Mouse (Mus musculus) kidney, postnatal 0 days (tissue): ENCODE results near the gene Aldh2. TPM values are rescaled to one million over a fixed set of nuclear protein-coding genes. Genes with fewer than 3 reads are reported as not detected.

Experiments used
- ATAC-seq: fragments of 200-750 bp; cut with Nextera tagmentation; replicated peaks from 2 replicates; pipeline ENCODE4 v1.8.0; 2017; ENCODE audit warnings: low read depth, moderate number of reproducible peaks, moderate TSS enrichment, moderate library complexity; ENCODE audit not compliant: low FRiP score
- DNase-seq: peaks from one replicate; pipeline ENCODE4 v3.0.0-alpha.2; 2016; ENCODE audit warnings: low spot score
- H3K27ac ChIP-seq: fragments of 300-500 bp; sonication (generic); 2 replicates; pipeline ENCODE4 v1.5.1; 2014; ENCODE audit warnings: mild to moderate bottlenecking
- H3K27me3 ChIP-seq: fragments of 300-500 bp; sonication (generic); 2 replicates; pipeline ENCODE4 v1.6.1; 2014; ENCODE audit warnings: low read length, mixed read lengths; ENCODE audit not compliant: insufficient read depth
- H3K36me3 ChIP-seq: fragments of 300-500 bp; sonication (generic); 2 replicates; pipeline ENCODE4 v1.6.1; 2014; ENCODE audit warnings: low read length, mixed read lengths; ENCODE audit not compliant: insufficient read depth
- H3K4me1 ChIP-seq: fragments of 300-500 bp; sonication (generic); replicated peaks from 2 replicates; pipeline ENCODE4 v1.6.1; 2014; ENCODE audit warnings: antibody characterized with exemption, low read length, mixed read lengths; ENCODE audit not compliant: insufficient read depth
- H3K4me2 ChIP-seq: fragments of 300-500 bp; sonication (generic); 2 replicates; pipeline ENCODE4 v1.6.1; 2014; ENCODE audit warnings: mild to moderate bottlenecking, low read length, moderate library complexity, mixed read lengths
- H3K4me3 ChIP-seq: fragments of 300-500 bp; sonication (generic); replicated peaks from 2 replicates; pipeline ENCODE4 v1.5.1; 2014; ENCODE audit warnings: low read depth, low read length
- H3K9ac ChIP-seq: fragments of 300-500 bp; sonication (generic); 2 replicates; pipeline ENCODE4 v1.6.1; 2014; ENCODE audit warnings: low read depth, low read length
- H3K9me3 ChIP-seq: fragments of 300-500 bp; sonication (generic); replicated peaks from 2 replicates; pipeline ENCODE4 v1.6.1; 2016; ENCODE audit warnings: low read length, inconsistent platforms, mixed read lengths
- CTCF ChIP-seq: IDR thresholded peaks from 2 replicates; pipeline ENCODE4 v1.5.1; 2016; ENCODE audit warnings: antibody characterized with exemption, low read depth, mild to moderate bottlenecking, moderate library complexity
- WGBS: fragments of 180-500 bp; shearing (Covaris S2); extraction: QIAGEN DNeasy Blood & Tissue Kit; methylation state at CpG from one replicate; pipeline ENCODE4 v1.1.7; 2014; 5-methylcytosine and 5-hydroxymethylcytosine counted together
- polyA plus RNA-seq: library from polyadenylated mRNA; unstranded; fragments of >200 nt; fragmentation: Nextera tagmentation; extraction: Ambion mirVana; gene quantifications from 2 replicates; pipeline ENCODE4 v1.2.1, GENCODE M21; 2015

Aldh2 gene
- polyA plus RNA-seq, 1 experiment from 2014 or later = 203 TPM

DNA sequence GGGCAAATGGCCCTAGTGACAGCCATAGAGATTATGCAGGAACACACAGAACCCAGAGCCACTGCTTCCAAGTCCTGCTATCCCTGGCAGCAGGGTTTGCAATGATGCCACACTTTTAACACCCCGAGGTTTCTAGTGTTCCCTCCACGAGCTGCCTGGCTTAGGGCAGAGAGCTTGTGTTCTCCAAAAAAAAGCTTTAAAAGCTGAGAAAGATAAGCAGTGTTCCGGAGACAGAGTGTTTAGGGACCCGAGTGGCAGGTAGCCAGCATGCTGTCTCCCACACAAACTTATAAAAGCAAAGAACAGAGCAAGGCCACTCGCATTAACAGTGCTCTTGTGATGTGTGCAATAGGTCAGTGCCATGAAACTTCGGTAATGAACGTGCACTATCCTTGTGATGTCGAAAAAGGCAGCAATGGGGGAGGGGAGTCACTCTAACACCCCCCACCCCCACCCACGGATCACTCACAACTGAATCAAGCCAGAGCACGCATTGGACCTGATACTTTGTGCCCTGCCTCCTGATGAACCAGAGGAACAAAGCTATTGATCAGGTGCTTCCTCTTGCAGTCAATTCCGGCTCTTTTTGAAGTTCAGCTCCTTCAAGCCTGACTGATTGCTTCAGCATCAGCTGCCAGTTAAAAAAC is 2.1 kb downstream of the Aldh2 start:
- no peaks in the 10 kb centered on the region for H3K27me3 ChIP-seq
- no peak overlapping the region for H3K9ac ChIP-seq
- H3K36me3 ChIP-seq = no peaks in the 10 kb centered on the region
- no peaks in the 10 kb centered on the region for H3K9me3 ChIP-seq
- WGBS = 43% methylated on average over 11 of the region's 11 CpGs
- H3K4me2 ChIP-seq = 0 out of 2 replicates have a peak overlapping the region, but pooled peaks have one; percentile 98
- TF ChIP-seq CTCF = no peak
- peaks cover 11% of the 10 kb centered on the region for H3K4me1 ChIP-seq
- H3K4me3 ChIP-seq = no peak overlapping the region
- no peak overlapping the region for H3K27ac ChIP-seq
- ATAC-seq = no peak
- DNase-seq = peak; percentile 18

DNA sequence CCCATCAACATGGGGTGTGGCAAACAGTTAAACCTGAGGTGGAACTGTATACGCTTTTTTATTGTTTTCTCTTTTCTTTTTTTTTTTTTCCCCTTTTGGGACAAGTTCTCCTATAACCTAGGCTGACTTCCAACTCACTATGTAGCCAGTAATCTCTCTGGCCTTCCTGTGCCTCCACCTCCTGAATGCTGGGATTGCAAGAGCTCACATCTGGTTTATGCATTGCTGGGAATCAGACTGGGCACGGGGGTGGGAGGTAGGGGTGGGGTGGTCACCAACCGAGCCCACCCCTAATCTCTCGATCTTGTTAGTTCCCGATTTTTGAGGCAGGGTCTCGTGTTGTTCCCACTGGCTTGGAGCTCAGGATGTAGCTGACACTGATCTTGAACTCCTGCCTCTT is 3.7 kb downstream of the Aldh2 start:
- H3K9me3 ChIP-seq = no peaks in the 10 kb centered on the region
- WGBS = 88% methylated on average over 6 of the region's 6 CpGs
- TF ChIP-seq CTCF = no peak
- DNase-seq = no peak
- no peak overlapping the region for H3K4me3 ChIP-seq
- ATAC-seq = no peak
- no peaks in the 10 kb centered on the region for H3K27me3 ChIP-seq
- H3K4me2 ChIP-seq = no peak overlapping the region
- no peaks in the 10 kb centered on the region for H3K36me3 ChIP-seq
- H3K4me1 ChIP-seq = peaks cover 11% of the 10 kb centered on the region
- no peak overlapping the region for H3K27ac ChIP-seq
- no peak overlapping the region for H3K9ac ChIP-seq

DNA sequence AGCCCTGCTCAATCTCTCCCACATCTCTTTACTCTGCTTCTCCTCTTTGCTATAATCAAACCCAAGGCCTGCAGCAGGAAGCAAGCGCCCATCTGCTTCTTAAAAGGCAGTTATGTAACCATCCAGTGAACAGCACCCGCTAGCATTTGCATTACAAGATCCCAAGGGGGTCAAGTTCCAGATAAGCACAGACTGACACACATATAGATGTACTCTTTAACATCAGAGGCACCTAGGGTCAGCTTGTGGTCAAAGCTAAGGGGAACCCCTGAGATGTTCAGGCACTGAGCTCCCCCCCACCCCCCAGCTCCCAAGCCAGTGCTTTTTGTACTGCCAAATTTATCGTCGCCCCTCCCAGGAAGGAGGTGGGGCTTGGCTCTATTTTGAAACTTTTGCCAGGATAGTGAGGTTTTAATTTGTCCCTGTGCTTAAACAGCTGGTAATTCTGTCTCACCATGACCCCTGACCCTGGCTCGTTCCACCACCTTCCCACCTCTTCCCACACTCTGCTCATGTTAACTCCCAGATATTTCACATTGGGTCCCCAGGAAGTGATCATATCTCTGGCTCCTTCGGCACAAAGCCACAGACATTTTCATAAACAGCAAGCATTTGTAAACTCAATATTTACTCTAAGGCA is 7.1 kb downstream of the Aldh2 start:
- 49% methylated on average over 6 of the region's 6 CpGs for WGBS
- Histone ChIP-seq H3K27me3 (no peaks in the 10 kb centered on the region), H3K9ac (no peak overlapping the region), H3K9me3 (no peaks in the 10 kb centered on the region), H3K36me3 (no peaks in the 10 kb centered on the region), H3K27ac (0 out of 2 replicates have a peak overlapping the region, but pooled peaks have one; percentile 13), H3K4me1 (peaks cover 4% of the 10 kb centered on the region; the same call in 1 of the 2 replicates), H3K4me3 (no peak overlapping the region), H3K4me2 (no peak overlapping the region)
- TF ChIP-seq CTCF = no peak
- ATAC-seq (no peak), DNase-seq (peak; percentile 39)

DNA sequence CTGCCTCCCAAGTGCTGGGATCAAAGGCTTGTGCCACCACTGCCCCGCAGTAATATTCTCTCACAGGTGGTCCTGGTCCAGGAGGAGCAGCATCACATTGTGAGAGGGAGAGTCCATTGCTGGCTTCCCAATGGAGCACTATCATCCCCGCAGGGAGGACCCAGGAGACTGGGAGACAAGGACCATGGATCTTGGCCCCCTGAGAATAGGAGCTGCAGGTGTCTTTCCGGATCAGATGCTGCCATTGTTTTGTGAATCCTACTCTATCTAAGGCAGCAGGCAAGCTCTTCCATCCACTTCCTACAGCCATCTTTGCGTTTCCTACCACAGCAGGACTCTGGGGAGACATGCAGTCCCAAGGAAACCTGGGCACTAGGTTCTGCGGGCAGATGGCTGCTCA is 7.9 kb downstream of the Aldh2 start:
- ATAC-seq (no peak), DNase-seq (no peak)
- Histone ChIP-seq H3K27me3 (no peaks in the 10 kb centered on the region), H3K4me3 (no peak overlapping the region), H3K27ac (no peak overlapping the region), H3K4me2 (no peak overlapping the region), H3K4me1 (peaks cover 4% of the 10 kb centered on the region; the same call in 1 of the 2 replicates), H3K9me3 (no peaks in the 10 kb centered on the region), H3K9ac (no peak overlapping the region), H3K36me3 (no peaks in the 10 kb centered on the region)
- no peak for TF ChIP-seq CTCF
- 91% methylated on average over 5 of the region's 5 CpGs for WGBS

DNA sequence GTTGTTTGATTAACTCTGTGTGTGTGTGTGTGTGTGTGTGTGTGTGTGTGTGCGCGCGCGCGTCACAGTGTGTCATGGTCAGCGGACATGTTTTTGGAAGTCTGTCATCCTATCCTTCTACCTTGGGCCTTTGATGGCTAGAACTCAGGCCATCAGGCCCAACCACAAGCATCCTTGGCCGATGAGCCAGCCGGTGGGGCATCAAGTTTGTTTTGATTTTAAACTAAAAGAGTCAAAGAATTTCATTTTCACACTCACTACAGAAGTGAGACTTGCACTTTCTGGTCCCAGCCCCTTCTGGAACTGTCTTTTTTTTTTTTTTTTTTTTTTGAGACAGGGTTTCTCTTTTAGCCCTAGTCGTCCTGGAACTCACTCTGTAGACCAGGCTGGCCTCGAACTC is 8.6 kb downstream of the Aldh2 start:
- H3K4me3 ChIP-seq = no peak overlapping the region
- H3K36me3 ChIP-seq = no peaks in the 10 kb centered on the region
- no peak overlapping the region for H3K9ac ChIP-seq
- WGBS = 95% methylated on average over 10 of the region's 10 CpGs
- H3K9me3 ChIP-seq = no peaks in the 10 kb centered on the region
- H3K4me2 ChIP-seq = no peak overlapping the region
- DNase-seq (no peak), ATAC-seq (no peak)
- peaks cover 4% of the 10 kb centered on the region; the same call in 1 of the 2 replicates for H3K4me1 ChIP-seq
- H3K27me3 ChIP-seq = no peaks in the 10 kb centered on the region
- TF ChIP-seq CTCF = no peak
- no peak overlapping the region for H3K27ac ChIP-seq

DNA sequence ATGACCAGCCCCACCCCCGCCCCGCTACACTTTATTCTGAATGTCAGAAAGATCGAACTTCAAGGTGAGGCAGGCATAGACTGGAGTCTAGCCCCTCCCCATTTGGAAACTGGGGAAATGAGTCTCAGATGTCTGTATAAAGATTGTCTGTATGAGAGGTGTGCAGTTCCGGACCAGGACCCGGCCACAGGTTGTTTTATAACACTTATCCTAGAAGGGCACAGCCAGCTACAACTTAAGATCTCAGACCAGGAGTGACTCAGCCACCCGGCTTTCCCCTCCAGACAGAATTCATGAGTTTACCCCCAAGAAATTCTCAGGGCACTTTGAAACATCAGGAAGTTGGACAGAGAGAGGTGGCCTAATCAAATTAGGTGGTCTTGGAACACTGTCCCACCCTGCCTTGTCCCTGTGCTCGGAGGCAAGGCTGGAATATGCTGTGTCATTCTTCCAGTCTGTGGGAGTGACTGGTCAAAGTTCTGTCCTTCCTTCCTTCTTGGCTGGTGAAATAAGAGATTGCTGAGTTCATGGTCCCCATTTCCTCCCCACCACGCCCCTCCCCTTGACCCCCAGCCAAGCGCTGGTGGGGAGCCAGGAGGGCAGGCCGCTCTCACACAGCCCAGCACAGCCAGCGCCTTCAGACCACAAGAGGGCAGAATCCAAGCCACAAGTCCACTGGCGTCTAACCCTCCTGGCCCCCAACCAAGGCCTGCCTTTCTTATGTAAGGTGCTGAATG is 9.7 kb downstream of the Aldh2 start:
- Histone ChIP-seq H3K4me2 (no peak overlapping the region), H3K27ac (peak overlapping the region; percentile 77), H3K27me3 (no peaks in the 10 kb centered on the region), H3K4me3 (no peak overlapping the region), H3K4me1 (peaks cover 4% of the 10 kb centered on the region; the same call in 1 of the 2 replicates), H3K9ac (no peak overlapping the region), H3K36me3 (peaks cover 5% of the 10 kb centered on the region; the same call in 1 of the 2 replicates), H3K9me3 (no peaks in the 10 kb centered on the region)
- DNase-seq (peak; percentile 90), ATAC-seq (peak; percentile 91)
- 44% methylated on average over 12 of the region's 12 CpGs for WGBS
- TF ChIP-seq CTCF = peak; percentile 81
